Mouse (Mus musculus) CH12.LX (cell line): Measurements from ENCODE around the gene Necap2. TPM values are rescaled to one million over a fixed set of nuclear protein-coding genes. Genes with fewer than 3 reads are reported as not detected.

ENCODE experiments used
- DNase-seq: peaks from one replicate; pipeline ENCODE4 v3.0.0-alpha.2; 2013; ENCODE audit errors: extremely low read depth
- H3K27ac ChIP-seq: 2 replicates; pipeline ENCODE4 v1.5.1; 2012; ENCODE audit warnings: low read depth, mild to moderate bottlenecking, control low read depth, moderate library complexity; ENCODE audit not compliant: insufficient read depth
- H3K27me3 ChIP-seq: replicated peaks from 2 replicates; pipeline ENCODE3; 2012; ENCODE audit warnings: inconsistent platforms
- H3K36me3 ChIP-seq, 2 experiments: replicated peaks in 1 of 2; 2 replicates each; pipeline versions ENCODE3 to v1.6.1; 2012; ENCODE audit warnings: inconsistent platforms in 1 of 2, low read length in 1 of 2, mild to moderate bottlenecking in 1 of 2, mixed read lengths in 1 of 2, moderate library complexity in 1 of 2; ENCODE audit not compliant: control insufficient read depth in 1 of 2, insufficient read depth in 1 of 2
- H3K4me1 ChIP-seq, 2 experiments: 2 replicates each; pipeline ENCODE4 v1.6.1; 2012; ENCODE audit warnings: inconsistent platforms in 1 of 2, moderate library complexity in 1 of 2; ENCODE audit not compliant: insufficient read depth in 2 of 2, control insufficient read depth in 1 of 2
- H3K4me2 ChIP-seq: 2 replicates; pipeline ENCODE4 v1.6.1; 2012; ENCODE audit warnings: low read depth, mild to moderate bottlenecking, control low read depth; ENCODE audit not compliant: poor library complexity, insufficient read depth, severe bottlenecking
- H3K4me3 ChIP-seq, 3 experiments: fragments of 150-350 bp in 1 of 3; sonication (generic) in 1 of 3; replicated peaks in 1 of 3; 2 replicates each; pipeline versions ENCODE3 to v1.5.1; 2011 to 2012; ENCODE audit warnings: low read depth in 2 of 3, low read length in 2 of 3, mild to moderate bottlenecking in 2 of 3, moderate library complexity in 2 of 3, control low read depth in 1 of 3, improper control_type of control experiment in 1 of 3, inconsistent platforms in 1 of 3, mixed read lengths in 1 of 3; ENCODE audit not compliant: poor library complexity in 1 of 3
- H3K79me2 ChIP-seq: replicated peaks from 2 replicates; pipeline ENCODE4 v1.6.1; 2012; ENCODE audit warnings: mild to moderate bottlenecking, moderate library complexity; ENCODE audit not compliant: control insufficient read depth, poor library complexity, insufficient read depth, severe bottlenecking; ENCODE audit errors: extremely low read depth
- H3K9ac ChIP-seq: 2 replicates; pipeline ENCODE4 v1.6.1; 2012; ENCODE audit warnings: low read depth, mild to moderate bottlenecking, control low read depth, moderate library complexity; ENCODE audit not compliant: insufficient read depth
- H3K9me3 ChIP-seq: replicated peaks from 2 replicates; pipeline ENCODE3; 2012; ENCODE audit warnings: low read length, inconsistent platforms, mixed read lengths
- BHLHE40 ChIP-seq: IDR thresholded peaks from 2 replicates; pipeline ENCODE4 v1.6.1; 2011; ENCODE audit warnings: mild to moderate bottlenecking, low read depth, low read length, improper control_type of control experiment
- CTCF ChIP-seq, 2 experiments: IDR thresholded peaks in 1 of 2; conservative IDR thresholded peaks in 1 of 2; 2 replicates each; pipeline ENCODE4 v1.5.1; 2011 to 2012; ENCODE audit warnings: low read depth in 2 of 2, low read length in 2 of 2, improper control_type of control experiment in 1 of 2, inconsistent platforms in 1 of 2, mild to moderate bottlenecking in 1 of 2, moderate library complexity in 1 of 2
- ETS1 ChIP-seq: conservative IDR thresholded peaks from 2 replicates; pipeline ENCODE4 v1.6.1; 2012; ENCODE audit warnings: low read depth, mild to moderate bottlenecking, inconsistent platforms, low read length, improper control_type of control experiment, moderate library complexity
- GABPA ChIP-seq: IDR thresholded peaks from 2 replicates; pipeline ENCODE4 v1.6.1; 2012; ENCODE audit warnings: low read depth, low read length, improper control_type of control experiment, inconsistent platforms; ENCODE audit not compliant: insufficient replicate concordance
- IRF4 ChIP-seq: IDR thresholded peaks from 2 replicates; pipeline ENCODE4 v1.6.1; 2014; ENCODE audit warnings: low read depth, mild to moderate bottlenecking, inconsistent platforms, low read length, improper control_type of control experiment
- JUN ChIP-seq: IDR thresholded peaks from 2 replicates; pipeline ENCODE4 v1.6.1; 2011; ENCODE audit warnings: low read depth, mild to moderate bottlenecking, low read length, improper control_type of control experiment, moderate library complexity; ENCODE audit not compliant: insufficient read depth
- JUND ChIP-seq: conservative IDR thresholded peaks from 2 replicates; pipeline ENCODE4 v1.6.1; 2011; ENCODE audit warnings: low read depth, low read length, improper control_type of control experiment
- KAT2A ChIP-seq: IDR thresholded peaks from 2 replicates; pipeline ENCODE4 v1.6.1; 2012; ENCODE audit warnings: low read length, improper control_type of control experiment, inconsistent platforms; ENCODE audit not compliant: insufficient replicate concordance
- MAZ ChIP-seq: IDR thresholded peaks from 2 replicates; pipeline ENCODE4 v1.6.1; 2012; ENCODE audit warnings: low read depth, mild to moderate bottlenecking, inconsistent platforms, low read length, improper control_type of control experiment, moderate library complexity
- MEF2A ChIP-seq: IDR thresholded peaks from 2 replicates; pipeline ENCODE4 v1.6.1; 2014; ENCODE audit warnings: low read depth, mild to moderate bottlenecking, inconsistent platforms, low read length, improper control_type of control experiment, borderline replicate concordance
- MXI1 ChIP-seq: IDR thresholded peaks from 2 replicates; pipeline ENCODE4 v1.6.1; 2011; ENCODE audit warnings: mild to moderate bottlenecking, low read depth, low read length, improper control_type of control experiment
- MYC ChIP-seq: IDR thresholded peaks from 2 replicates; pipeline ENCODE4 v1.6.1; 2011; ENCODE audit warnings: low read depth, mild to moderate bottlenecking, improper control_type of control experiment, low read length
- NELFE ChIP-seq: IDR thresholded peaks from 2 replicates; pipeline ENCODE4 v1.6.1; 2011; ENCODE audit warnings: low read depth, low read length, improper control_type of control experiment
- NRF1 ChIP-seq: IDR thresholded peaks from 2 replicates; pipeline ENCODE4 v1.6.1; 2014; ENCODE audit warnings: low read depth, mild to moderate bottlenecking, inconsistent platforms, low read length, improper control_type of control experiment, moderate library complexity
- PAX5 ChIP-seq: IDR thresholded peaks from 2 replicates; pipeline ENCODE4 v1.6.1; 2012; ENCODE audit warnings: low read length, inconsistent platforms, mixed read lengths
- POLR2AphosphoS2 ChIP-seq: IDR thresholded peaks from 2 replicates; pipeline ENCODE4 v1.6.1; 2011; ENCODE audit warnings: low read depth, low read length, improper control_type of control experiment
- RAD21 ChIP-seq: IDR thresholded peaks from 2 replicates; pipeline ENCODE4 v1.6.1; 2011; ENCODE audit warnings: low read depth, mild to moderate bottlenecking, low read length, improper control_type of control experiment, moderate library complexity
- RCOR1 ChIP-seq: conservative IDR thresholded peaks from 2 replicates; pipeline ENCODE4 v1.6.1; 2012; ENCODE audit warnings: low read depth, mild to moderate bottlenecking, inconsistent platforms, low read length, improper control_type of control experiment
- SIN3A ChIP-seq: IDR thresholded peaks from 2 replicates; pipeline ENCODE4 v1.6.1; 2012; ENCODE audit warnings: low read length, improper control_type of control experiment, inconsistent platforms
- TBP ChIP-seq: conservative IDR thresholded peaks from 2 replicates; pipeline ENCODE4 v1.6.1; 2011; ENCODE audit warnings: low read depth, low read length, improper control_type of control experiment
- TCF12 ChIP-seq: IDR thresholded peaks from 2 replicates; pipeline ENCODE4 v1.6.1; 2014; ENCODE audit warnings: low read depth, mild to moderate bottlenecking, inconsistent platforms, low read length, improper control_type of control experiment
- UBTF ChIP-seq: IDR thresholded peaks from 2 replicates; pipeline ENCODE4 v1.6.1; 2012; ENCODE audit warnings: low read depth, mild to moderate bottlenecking, inconsistent platforms, low read length, improper control_type of control experiment, moderate library complexity
- USF2 ChIP-seq: conservative IDR thresholded peaks from 2 replicates; pipeline ENCODE4 v1.6.1; 2011; ENCODE audit warnings: low read depth, low read length, improper control_type of control experiment
- ZC3H11A ChIP-seq: IDR thresholded peaks from 2 replicates; pipeline ENCODE4 v1.6.1; 2012; ENCODE audit warnings: low read depth, mild to moderate bottlenecking, inconsistent platforms, low read length, improper control_type of control experiment
- ZKSCAN1 ChIP-seq: IDR thresholded peaks from 2 replicates; pipeline ENCODE4 v1.6.1; 2012; ENCODE audit warnings: low read depth, inconsistent platforms, low read length, improper control_type of control experiment, borderline replicate concordance
- ZMIZ1 ChIP-seq: IDR thresholded peaks from 2 replicates; pipeline ENCODE4 v1.6.1; 2012; ENCODE audit warnings: low read depth, mild to moderate bottlenecking, inconsistent platforms, low read length, improper control_type of control experiment
- ZNF384 ChIP-seq: IDR thresholded peaks from 2 replicates; pipeline ENCODE4 v1.6.1; 2012; ENCODE audit warnings: low read depth, low read length, improper control_type of control experiment, inconsistent platforms
- dilution Hi-C: fragments of 300-500 bp; cut with MboI; formaldehyde crosslinking; loops from 2 replicates; pipeline ENCODE4 v1.14.3; 2020; ENCODE audit warnings: low sequenced_read_pairs; ENCODE audit not compliant: extremely low pct_unique_long_range_greater_than_20kb, extremely low pct_ligation_motif_present
- in situ Hi-C: fragments of 300-500 bp; cut with MboI; formaldehyde crosslinking; loops from 3 replicates; pipeline ENCODE4 v1.14.3; 2019; ENCODE audit warnings: low sequenced_read_pairs, low pct_ligation_motif_present, low pct_unique_long_range_greater_than_20kb, mixed read lengths
- polyA plus RNA-seq: library from polyadenylated mRNA; unstranded; fragments of >175 nt; gene quantifications from 2 replicates; pipeline ENCODE4 v1.2.1, GENCODE M21; 2012; ENCODE audit warnings: low read depth; ENCODE audit not compliant: insufficient read length
- total RNA-seq, 2 experiments: library from RNA; depleted of rRNA; stranded (reverse); fragments of 300-350 nt in 1 of 2; fragments of >200 nt in 1 of 2; gene quantifications; 2 replicates each; pipeline ENCODE4 v1.2.3; 2012 to 2014

Gene Necap2
- total and polyA plus RNA-seq, 3 experiments: 32.6 to 41.7 (median 34.8) TPM

- Histone ChIP-seq H3K27me3 (no peaks in the 10 kb centered on the region), H3K4me1 (peaks cover 0 to 7% of the 10 kb centered on the region in 2 experiments; a peak in 1 of 4 replicates), H3K4me2 (no peak overlapping the region), H3K9me3 (no peaks in the 10 kb centered on the region), H3K9ac (no peak overlapping the region), H3K4me3 (no peak overlapping the region), H3K79me2 (no peaks in the 10 kb centered on the region), H3K36me3 (peaks cover 81 to 90% of the 10 kb centered on the region in 2 experiments), H3K27ac (no peak overlapping the region)
- TF ChIP-seq MAZ (no peak), TCF12 (no peak), ETS1 (no peak), BHLHE40 (no peak), ZNF384 (no peak), ZMIZ1 (no peak), TBP (no peak), IRF4 (no peak), CTCF (conservative IDR thresholded peaks at IDR 0.05 in 1 of 2, IDR thresholded peaks at IDR 0.05 in 1 of 2; ENCODE audit: low read depth in 2 of 2, low read length in 2 of 2) (no peak), ZC3H11A (no peak), JUN (no peak), RCOR1 (no peak), USF2 (no peak)
- in situ Hi-C loops (no loop called here), dilution Hi-C loops (no loop called here)
- no peak for DNase-seq
These were observed 9.5 kb downstream of the Necap2 start for GRCm38 (mm10) chr4:141068655-141069054.

DNA sequence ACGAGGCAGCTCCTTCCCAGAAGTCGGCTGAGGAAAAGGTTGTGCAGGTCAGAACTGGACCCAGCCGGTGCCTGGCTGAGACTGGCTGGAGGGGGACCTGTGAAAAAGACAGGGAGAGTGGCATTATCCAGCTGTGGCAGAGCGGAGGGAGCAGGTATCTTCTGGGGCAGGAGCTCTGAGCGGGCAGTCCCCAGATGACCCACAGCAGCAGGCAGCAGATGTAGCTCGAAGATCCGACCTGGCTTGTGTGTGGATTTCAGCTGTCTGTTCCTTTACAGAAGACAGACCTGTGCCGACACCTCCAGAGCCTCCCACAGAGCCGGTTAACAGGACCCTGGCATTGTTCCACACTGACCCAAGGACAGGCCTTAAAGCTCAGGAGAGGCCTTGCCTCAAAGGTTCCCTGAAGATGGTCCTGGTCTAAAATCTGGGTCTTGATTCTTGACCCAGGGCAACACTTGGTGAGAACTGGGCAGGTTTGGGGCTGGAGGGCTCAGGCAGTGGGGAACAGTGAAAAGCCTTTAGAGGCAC is 10.6 kb downstream of the Necap2 start:
- H3K27me3 ChIP-seq: no peaks in the 10 kb centered on the region
- H3K9ac ChIP-seq: no peak overlapping the region
- in situ Hi-C loops (no loop called here), dilution Hi-C loops (no loop called here)
- no peak overlapping the region for H3K27ac ChIP-seq
- H3K4me1 ChIP-seq: peaks cover 0 to 7% of the 10 kb centered on the region in 2 experiments; a peak in 1 of 4 replicates
- no peaks in the 10 kb centered on the region for H3K9me3 ChIP-seq
- no peak for DNase-seq
- TF ChIP-seq PAX5 (no peak), KAT2A (no peak), MEF2A (no peak), NELFE (no peak), POLR2AphosphoS2 (no peak), IRF4 (no peak), UBTF (no peak), JUND (no peak), SIN3A (no peak), GABPA (no peak), MXI1 (no peak), RAD21 (no peak), ZKSCAN1 (no peak), MYC (no peak), NRF1 (no peak), TCF12 (no peak), MAZ (no peak)
- no peaks in the 10 kb centered on the region for H3K79me2 ChIP-seq
- peaks cover 71 to 80% of the 10 kb centered on the region in 2 experiments for H3K36me3 ChIP-seq
- no peak overlapping the region for H3K4me2 ChIP-seq
- H3K4me3 ChIP-seq: no peak overlapping the region
